Mouse (Mus musculus) embryonic facial prominence, embryonic 11.5 days (tissue): ENCODE measurements at regions not wholly inside any gene's neighbourhood (a gene's known extent, or its start where the extent isn't known, plus 50 kb on each side); places are given as distances from the start of the nearest gene placed in this dataset.

Source experiments
- ATAC-seq: fragments of 200-750 bp; cut with Nextera tagmentation; replicated peaks from 2 replicates; pipeline ENCODE4 v1.8.0; 2017; ENCODE audit warnings: low read depth; ENCODE audit not compliant: insufficient number of reproducible peaks, low FRiP score, low TSS enrichment
- DNase-seq: peaks from one replicate; pipeline ENCODE4 v3.0.0-alpha.2; 2015; ENCODE audit warnings: low spot score
- H3K27ac ChIP-seq: fragments of 300-500 bp; sonication (generic); replicated peaks from 2 replicates; pipeline ENCODE4 v1.5.1; 2014; ENCODE audit warnings: mild to moderate bottlenecking, low read depth, low read length, control low read depth
- H3K27me3 ChIP-seq: fragments of 300-500 bp; sonication (generic); 2 replicates; pipeline ENCODE4 v1.6.1; 2014; ENCODE audit warnings: mild to moderate bottlenecking, low read length, moderate library complexity, mixed read lengths; ENCODE audit not compliant: control insufficient read depth, insufficient read depth
- H3K36me3 ChIP-seq: fragments of 300-500 bp; sonication (generic); replicated peaks from 2 replicates; pipeline ENCODE4 v1.6.1; 2014; ENCODE audit warnings: low read depth, mild to moderate bottlenecking, low read length, moderate library complexity, mixed read lengths; ENCODE audit not compliant: control insufficient read depth, insufficient read depth
- H3K4me1 ChIP-seq: fragments of 300-500 bp; sonication (generic); 2 replicates; pipeline ENCODE4 v1.6.1; 2014; ENCODE audit warnings: low read length, mixed read lengths; ENCODE audit not compliant: control insufficient read depth, insufficient read depth
- H3K4me2 ChIP-seq: fragments of 300-500 bp; sonication (generic); 2 replicates; pipeline ENCODE4 v1.6.1; 2014; ENCODE audit warnings: low read depth, mild to moderate bottlenecking, control low read depth, low read length, moderate library complexity
- H3K4me3 ChIP-seq: fragments of 300-500 bp; sonication (generic); 2 replicates; pipeline ENCODE4 v1.5.1; 2014; ENCODE audit warnings: low read depth, low read length, control low read depth
- H3K9ac ChIP-seq: fragments of 300-500 bp; sonication (generic); replicated peaks from 2 replicates; pipeline ENCODE4 v1.6.1; 2014; ENCODE audit warnings: mild to moderate bottlenecking, control low read depth, low read length
- H3K9me3 ChIP-seq: fragments of 300-500 bp; sonication (generic); replicated peaks from 2 replicates; pipeline ENCODE4 v1.6.1; 2016; ENCODE audit warnings: mild to moderate bottlenecking, low read length, inconsistent platforms, mixed read lengths; ENCODE audit not compliant: control insufficient read depth
- WGBS: fragments of 180-500 bp; shearing (Covaris S2); extraction: QIAGEN DNeasy Blood & Tissue Kit; methylation state at CpG from one replicate; pipeline ENCODE4 v1.1.7; 2014; 5-methylcytosine and 5-hydroxymethylcytosine counted together

- 58% methylated on average over 2 of the region's 2 CpGs for whole genome bisulfite sequencing
- no peak overlapping the region for H3K27ac ChIP-seq
- H3K9me3 ChIP-seq, result no peaks in the 10 kb centered on the region
- DNase-seq, result no peak
- H3K4me2 ChIP-seq, result no peak overlapping the region
- no peaks in the 10 kb centered on the region for H3K36me3 ChIP-seq
- H3K9ac ChIP-seq, result no peak overlapping the region
- H3K4me1 ChIP-seq, result no peaks in the 10 kb centered on the region
- no peak overlapping the region for H3K4me3 ChIP-seq
- ATAC-seq, result no peak
- no peaks in the 10 kb centered on the region for H3K27me3 ChIP-seq
Observed at GRCm38 (mm10) chr19:19976776-19977175, 414.0 kb downstream of the Anxa1 start.

- H3K4me1 ChIP-seq, result no peaks in the 10 kb centered on the region
- H3K4me3 ChIP-seq, result no peak overlapping the region
- H3K27ac ChIP-seq, result no peak overlapping the region
- H3K9me3 ChIP-seq, result no peaks in the 10 kb centered on the region
- H3K9ac ChIP-seq, result no peak overlapping the region
- DNase-seq (no peak), ATAC-seq (no peak)
- H3K36me3 ChIP-seq, result no peaks in the 10 kb centered on the region
- WGBS, result 87% methylated on average over 3 of the region's 3 CpGs
- H3K4me2 ChIP-seq, result no peak overlapping the region
- H3K27me3 ChIP-seq, result no peaks in the 10 kb centered on the region
Observed at GRCm38 (mm10) chr19:19969780-19970512, 420.8 kb downstream of the Anxa1 start.

- WGBS, result 87% methylated on average over 5 of the region's 5 CpGs
Observed at GRCm38 (mm10) chr19:19969335-19969734, 421.4 kb downstream of the Anxa1 start.

GRCm38 (mm10) chr19:19945247-19945646 is 445.5 kb downstream of the Anxa1 start:
- Histone ChIP-seq H3K4me1 (no peaks in the 10 kb centered on the region), H3K4me3 (no peak overlapping the region), H3K4me2 (no peak overlapping the region), H3K27ac (no peak overlapping the region), H3K9ac (no peak overlapping the region), H3K36me3 (no peaks in the 10 kb centered on the region), H3K27me3 (no peaks in the 10 kb centered on the region), H3K9me3 (no peaks in the 10 kb centered on the region)
- DNase-seq, result no peak
- 92% methylated on average over 1 of the region's 1 CpGs for WGBS
- no peak for ATAC-seq

More at GRCm38 (mm10) chr19:19969335-19969734, 421.4 kb downstream of the Anxa1 start:
- Histone ChIP-seq H3K9me3 (no peaks in the 10 kb centered on the region), H3K36me3 (no peaks in the 10 kb centered on the region), H3K9ac (no peak overlapping the region), H3K4me2 (no peak overlapping the region), H3K27ac (no peak overlapping the region), H3K4me1 (no peaks in the 10 kb centered on the region), H3K27me3 (no peaks in the 10 kb centered on the region), H3K4me3 (no peak overlapping the region)
- DNase-seq (no peak), ATAC-seq (no peak)

GRCm38 (mm10) chr19:19942697-19943096 is 448.0 kb downstream of the Anxa1 start:
- Histone ChIP-seq H3K36me3 (no peaks in the 10 kb centered on the region), H3K27ac (no peak overlapping the region), H3K9ac (no peak overlapping the region), H3K4me2 (no peak overlapping the region), H3K27me3 (no peaks in the 10 kb centered on the region), H3K4me1 (no peaks in the 10 kb centered on the region), H3K9me3 (no peaks in the 10 kb centered on the region), H3K4me3 (no peak overlapping the region)
- 89% methylated on average over 3 of the region's 3 CpGs for WGBS
- ATAC-seq, result no peak
- DNase-seq, result no peak

- H3K4me2 ChIP-seq, result no peak overlapping the region
- no peaks in the 10 kb centered on the region for H3K36me3 ChIP-seq
- no peaks in the 10 kb centered on the region for H3K9me3 ChIP-seq
- DNase-seq (no peak), ATAC-seq (no peak)
- H3K27ac ChIP-seq, result no peak overlapping the region
- no peak overlapping the region for H3K4me3 ChIP-seq
- WGBS, result 89% methylated on average over 2 of the region's 2 CpGs
- H3K27me3 ChIP-seq, result no peaks in the 10 kb centered on the region
- H3K9ac ChIP-seq, result no peak overlapping the region
- H3K4me1 ChIP-seq, result no peaks in the 10 kb centered on the region
Observed at GRCm38 (mm10) chr19:19921109-19921508, 469.6 kb downstream of the Anxa1 start.

GRCm38 (mm10) chr19:19885933-19886710 is 504.6 kb downstream of the Anxa1 start:
- no peaks in the 10 kb centered on the region for H3K27me3 ChIP-seq
- no peaks in the 10 kb centered on the region for H3K4me1 ChIP-seq
- H3K4me2 ChIP-seq, result no peak overlapping the region
- no peak overlapping the region for H3K27ac ChIP-seq
- H3K9me3 ChIP-seq, result no peaks in the 10 kb centered on the region
- WGBS, result 77% methylated on average over 8 of the region's 8 CpGs
- no peak overlapping the region for H3K9ac ChIP-seq
- DNase-seq (no peak), ATAC-seq (no peak)
- H3K36me3 ChIP-seq, result no peaks in the 10 kb centered on the region
- H3K4me3 ChIP-seq, result no peak overlapping the region

GRCm38 (mm10) chr19:19880895-19881294 is 509.8 kb downstream of the Anxa1 start:
- DNase-seq, result no peak

More at GRCm38 (mm10) chr19:19880895-19881294, 509.8 kb downstream of the Anxa1 start:
- Histone ChIP-seq H3K9me3 (no peaks in the 10 kb centered on the region), H3K4me2 (no peak overlapping the region), H3K9ac (no peak overlapping the region), H3K4me3 (no peak overlapping the region), H3K27ac (no peak overlapping the region), H3K27me3 (no peaks in the 10 kb centered on the region), H3K4me1 (no peaks in the 10 kb centered on the region), H3K36me3 (no peaks in the 10 kb centered on the region)
- ATAC-seq, result no peak
